In the genomic region with DNA sequence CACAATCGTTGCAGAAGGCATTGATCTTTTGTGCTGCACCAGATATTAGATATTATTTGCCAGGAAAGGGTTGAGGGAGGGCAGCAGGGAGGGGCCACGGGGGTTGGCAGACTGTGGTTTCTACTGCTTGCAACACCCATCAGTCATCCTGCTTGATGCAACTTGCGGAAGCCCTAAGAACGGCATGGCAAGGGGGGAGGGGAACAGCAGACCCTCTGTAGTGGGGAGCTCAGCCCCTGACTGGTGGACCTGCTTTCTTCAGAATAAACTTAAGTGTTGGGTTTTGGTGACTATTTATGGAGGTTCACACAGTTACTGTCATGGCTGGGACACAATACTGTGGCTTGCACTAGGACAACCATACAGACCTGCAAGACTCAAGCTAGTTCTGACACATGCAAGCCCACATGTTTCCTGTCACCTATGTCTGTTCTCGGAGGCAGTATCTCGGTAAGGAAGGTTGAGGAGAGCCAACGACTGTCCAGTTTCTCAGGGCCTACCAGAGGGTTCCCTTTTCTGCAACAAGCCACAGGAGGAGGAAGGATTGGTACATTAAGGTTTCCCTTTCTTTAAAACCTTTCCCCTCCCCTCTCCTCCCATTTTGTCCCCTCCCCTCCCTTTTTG, we compare ENCODE assay signal across 11 mouse cellular contexts. TPM values are rescaled to one million over a fixed set of nuclear protein-coding genes. Genes with fewer than 3 reads are reported as not detected.
DNase-seq lines count a peak whose midpoint lies in the region; ATAC-seq lines count a peak whose summit lies in the region.
"Had no signal": no experiment of that assay in that cellular context is flagged by ENCODE, and none has a peak within 500 bp of the region (broad histone marks: within the 10 kb centered on the region; RNA-seq: fewer than 3 reads in every experiment).

No protein-coding gene starts in this region.

- ATAC-seq in hematopoietic stem cell, adult 5-6 weeks (replicated peaks in 1 of 2; ENCODE audit: insufficient read depth in 1 of 2, low FRiP score in 2 of 2, low TSS enrichment in 1 of 2, low read depth in 1 of 2, poor library complexity in 2 of 2, severe bottlenecking in 2 of 2): peak; percentile 69 to 75
- ATAC-seq: hindbrain, embryonic 16.5 days had no signal

- DNase-seq in adrenal gland, postnatal 14 days: peak; percentile 20
- DNase-seq in adrenal gland, adult 8-10 months: no peak
- peak; percentile 49 to 63 for DNase-seq in lung, postnatal 4 days
- DNase-seq in thymus, adult 18-20 months: peak; percentile 58 to 73
- DNase-seq in cerebellum, postnatal 36 days: no peak
- DNase-seq in adrenal gland, postnatal 10 days: no peak
- no peak for DNase-seq in cerebellum, adult 9-10 months
- DNase-seq: cerebellum, adult 8-10 months; gastrocnemius, postnatal 25 days had no signal

RNA-seq across cellular contexts. Expression of gene Rubcnl, which starts 53.6 kb away (rescaled TPM):
- total RNA-seq in adrenal gland, postnatal 14 days (2021): 0.93 and 3.7 TPM in 2 replicates
- 10 to 100 TPM in 1 of 4 experiments, 1 to 10 TPM in 2, under 1 TPM in 1; 0.41 to 10.9 (median 4.6) TPM for total RNA-seq in adrenal gland, adult 8-10 months (2022)
- 5.2 and 7.2 TPM in 2 replicates for total RNA-seq in hematopoietic stem cell, adult 5-6 weeks (2017)
- 1 to 10 TPM; 1.4 to 1.8 TPM for total RNA-seq in adrenal gland, postnatal 10 days (2021)

Comparison
In these comparisons a context has a peak if more than half of its experiments do, and no peak if none do; other contexts are left out.
1. DNase-seq: peak in adrenal gland, postnatal 14 days (single experiment), lung, postnatal 4 days (2 of 2) and thymus, adult 18-20 months (2 of 2); none in adrenal gland, adult 8-10 months (single experiment), cerebellum, postnatal 36 days (0 of 2), adrenal gland, postnatal 10 days (single experiment) and cerebellum, adult 9-10 months (single experiment).